Mouse (Mus musculus): ENCODE data around the gene Ski.

DNA sequence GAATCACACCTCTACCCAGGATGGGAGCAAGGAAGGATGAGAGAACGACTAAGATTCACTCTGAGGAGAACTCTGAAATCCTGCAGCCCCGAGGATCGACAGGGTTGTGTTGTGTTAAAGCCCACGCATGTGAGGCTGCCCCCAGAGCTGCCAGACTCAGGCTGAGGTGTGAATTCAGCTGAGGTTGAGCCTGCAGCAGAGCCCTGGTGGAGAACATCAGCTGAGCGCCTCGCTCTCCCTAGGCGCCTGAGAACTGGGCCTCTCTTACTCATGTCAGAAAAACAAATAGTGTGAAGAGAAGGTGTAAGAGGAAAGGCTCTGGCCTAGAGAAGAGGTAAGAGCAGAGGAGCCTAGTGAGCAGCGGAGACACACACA is 63.9 kb downstream of the Ski start:
- TF ChIP-seq CTCF (IDR thresholded peaks at IDR 0.05; ENCODE audit: low read depth, low read length) (no peak), POLR2A (IDR thresholded peaks at IDR 0.05; ENCODE audit: extremely low read depth, insufficient read depth, low read length) (no peak)
